Mouse (Mus musculus) NIH3T3 (cell line): ENCODE results near the gene Zfp2.

Source experiments
- DNase-seq: peaks from one replicate; pipeline ENCODE4 v3.0.0-alpha.2; 2012; ENCODE audit warnings: low read depth

Zfp2 gene

DNA sequence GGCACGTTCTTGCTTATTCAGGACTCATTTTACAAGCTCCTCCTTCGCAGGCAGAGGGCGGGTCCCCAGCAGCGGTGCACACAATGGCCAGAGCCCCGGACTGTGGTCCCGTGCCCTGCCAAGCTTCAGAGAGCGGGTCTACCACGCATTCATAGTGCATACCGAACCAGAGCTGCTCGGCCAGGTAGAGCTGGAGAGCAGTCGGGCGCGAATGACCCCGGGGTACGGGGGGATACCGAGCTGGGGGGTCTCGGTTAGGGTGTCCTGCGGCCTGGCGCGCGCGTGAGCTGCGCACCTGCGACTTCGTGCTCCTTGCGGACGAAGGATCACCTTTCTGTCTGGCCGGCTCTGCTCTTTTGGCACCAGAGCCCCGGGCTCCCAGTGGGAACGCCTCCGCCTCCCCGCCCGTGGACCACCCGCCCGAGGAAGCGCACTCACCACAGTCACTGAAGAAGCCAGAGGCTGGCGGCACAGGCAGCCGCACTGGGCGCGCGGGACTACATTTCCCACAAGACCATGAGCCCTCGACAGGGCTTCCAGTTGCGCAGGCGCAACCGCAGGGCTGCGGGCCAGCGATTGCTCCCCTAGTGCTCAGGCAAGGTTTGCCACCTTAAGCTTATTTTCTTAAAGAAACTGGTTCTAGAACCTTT, at the start of gene Zfp2:
TSS of gene Zfp2 (minus strand) at position 495 of the 650 bp plus-strand sequence.
- DNase-seq: peak; percentile 94

DNA sequence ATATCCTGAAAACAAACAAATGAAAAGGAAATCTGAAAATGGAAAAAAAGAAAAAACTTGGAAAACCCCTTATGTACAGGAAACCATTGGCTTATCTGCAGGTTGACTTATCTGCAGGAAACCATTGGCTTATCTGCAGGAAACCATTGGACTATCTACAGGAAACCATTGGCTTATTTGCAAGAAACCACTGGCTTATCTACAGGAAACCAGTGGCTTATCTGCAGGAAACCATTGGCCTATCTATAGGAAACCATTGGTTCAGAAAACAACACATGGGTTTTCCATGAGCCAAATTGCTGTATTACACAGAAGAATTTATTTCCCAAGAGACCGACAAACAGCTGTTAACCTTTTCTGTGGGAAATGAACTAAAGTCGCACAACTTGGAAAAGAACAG, 48.9 kb upstream of the Zfp2 start:
- DNase-seq: no peak

DNA sequence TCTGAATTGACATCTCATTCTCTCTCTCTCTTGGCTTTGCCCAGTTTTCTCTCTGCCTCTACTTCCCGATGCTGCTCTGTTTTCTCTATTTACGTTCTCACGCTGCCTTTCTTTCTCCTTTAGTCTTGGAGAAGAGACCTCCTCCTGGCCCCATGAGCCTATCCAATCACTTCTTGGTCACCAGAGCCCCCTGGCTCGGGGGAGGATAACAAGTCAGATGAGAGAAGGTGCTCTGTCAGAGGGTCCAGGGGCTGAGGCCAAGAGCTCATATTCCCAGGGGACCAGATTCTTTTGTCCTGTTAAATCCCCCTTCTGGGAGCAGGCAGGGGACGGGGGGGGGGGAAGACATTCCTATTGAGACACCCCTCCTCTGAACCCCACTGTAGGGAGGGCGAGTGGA, 37.7 kb upstream of the Zfp2 start, which contains the start of gene Prop1:
TSS of gene Prop1 (minus strand) at position 101 of the 400 bp plus-strand sequence.
- no peak for DNase-seq

DNA sequence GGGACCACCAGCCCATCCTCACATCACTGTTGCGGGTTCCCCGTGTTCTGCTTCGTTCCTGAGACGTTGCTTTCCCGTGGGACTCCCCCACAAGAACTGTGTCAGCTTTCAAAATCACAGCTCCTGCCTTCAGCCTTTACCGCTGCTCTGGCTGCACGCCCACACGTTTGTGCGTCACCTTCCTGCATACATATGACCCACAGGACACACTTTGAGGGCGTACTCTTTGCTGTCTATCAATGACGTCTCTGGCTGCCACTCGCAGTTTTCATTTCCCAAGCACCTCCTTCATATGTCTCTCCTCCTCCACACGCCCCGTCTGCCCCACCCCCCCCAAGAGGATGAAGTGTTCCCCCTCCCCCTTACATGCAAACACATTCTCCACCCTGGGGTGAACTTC, 36.3 kb upstream of the Zfp2 start:
- no peak for DNase-seq

DNA sequence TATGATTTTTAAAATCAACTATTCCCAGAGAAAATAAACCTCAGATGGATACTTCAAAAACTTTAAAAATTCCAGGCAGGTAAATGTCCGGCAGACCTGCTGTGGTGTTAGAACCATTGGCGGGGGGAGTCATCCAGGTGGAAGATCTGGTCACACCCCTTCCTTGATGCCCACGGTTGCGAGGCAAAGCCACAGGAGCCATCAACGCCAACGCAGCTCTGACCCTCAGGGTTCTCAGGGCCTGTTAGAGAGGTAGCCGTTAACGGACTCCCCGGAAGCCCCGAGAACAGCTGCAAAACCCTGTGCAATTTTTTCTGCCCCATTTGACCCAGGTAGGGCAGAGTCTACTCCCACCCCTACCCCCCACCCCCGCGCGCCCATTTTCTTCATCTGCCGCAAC, 27.5 kb upstream of the Zfp2 start, which contains the start of gene 4933414I15Rik:
TSS of gene 4933414I15Rik (minus strand) at position 260 of the 400 bp plus-strand sequence.
- no peak for DNase-seq

DNA sequence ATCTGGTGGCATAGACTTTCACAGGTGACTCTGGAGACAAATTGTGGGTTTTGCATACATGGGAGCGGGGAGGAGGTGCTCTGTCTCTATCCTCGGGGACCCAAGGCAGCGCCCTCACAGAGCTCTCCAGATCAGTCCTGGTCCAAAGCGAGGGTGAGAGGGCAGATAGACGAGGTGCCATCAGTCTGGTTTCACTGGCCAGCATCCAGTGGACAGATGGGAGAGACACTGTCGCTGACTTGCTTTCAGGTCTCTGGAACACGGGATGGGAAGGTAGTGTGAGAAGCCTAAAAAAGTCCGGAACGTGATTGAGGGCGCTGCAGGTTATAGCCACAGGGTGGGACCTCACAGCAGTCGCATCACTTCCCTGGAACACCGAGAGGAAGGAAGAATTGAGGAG, 26.4 kb upstream of the Zfp2 start:
- no peak for DNase-seq

DNA sequence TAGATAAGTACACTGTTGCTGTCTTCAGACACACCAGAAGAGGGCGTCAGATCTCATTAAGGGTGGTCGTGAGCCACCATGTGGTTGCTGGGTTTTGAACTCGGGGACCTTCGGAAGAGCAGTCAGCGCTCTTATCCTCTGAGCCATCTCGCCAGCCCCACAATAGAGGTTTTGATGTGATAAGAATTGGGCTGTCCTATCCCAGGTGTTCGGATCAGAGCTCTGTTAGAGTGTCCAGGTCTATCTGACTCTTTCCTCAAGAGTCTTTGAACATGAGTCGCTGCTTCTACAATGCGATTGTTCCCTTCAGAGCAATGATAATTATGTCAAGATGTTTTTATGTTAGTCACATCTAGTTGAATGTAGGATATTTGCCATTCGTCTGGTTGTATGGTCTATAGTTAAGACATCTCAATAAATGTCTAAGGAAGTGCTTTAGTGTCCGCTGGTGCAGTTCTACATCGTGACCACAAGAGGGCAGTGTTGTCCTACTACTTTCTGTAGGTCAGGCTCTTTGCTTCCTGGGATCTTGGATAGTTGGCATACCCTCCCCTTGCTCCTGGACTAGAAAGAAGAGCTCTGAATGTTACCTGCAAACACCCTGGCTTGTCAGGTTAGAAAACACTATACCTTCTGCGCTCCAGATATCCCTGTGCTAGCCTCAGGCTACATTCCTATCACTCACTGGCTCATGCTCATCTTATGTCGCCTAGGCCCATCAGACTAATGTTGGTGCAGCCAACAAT, 23.8 kb upstream of the Zfp2 start:
- DNase-seq: peak; percentile 79

DNA sequence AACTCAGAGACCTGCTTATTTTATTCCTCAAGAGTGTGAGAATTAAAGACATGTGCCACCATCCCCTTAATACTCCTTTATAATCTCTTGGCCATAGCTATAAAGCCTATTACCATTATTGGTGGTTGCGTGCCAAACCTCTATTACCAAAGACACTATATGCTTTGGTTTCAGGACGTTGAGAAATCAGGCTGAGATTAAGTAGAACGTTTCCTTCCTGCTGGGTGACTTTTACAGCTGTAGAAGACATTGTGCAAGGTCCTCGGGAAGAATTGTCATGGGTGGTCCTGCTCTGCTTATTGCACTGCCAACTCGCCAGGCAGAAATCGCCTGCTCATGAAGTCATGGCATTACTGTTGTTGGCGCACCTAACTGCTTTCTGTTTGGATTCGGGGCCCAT, 22.5 kb upstream of the Zfp2 start:
- no peak for DNase-seq

DNA sequence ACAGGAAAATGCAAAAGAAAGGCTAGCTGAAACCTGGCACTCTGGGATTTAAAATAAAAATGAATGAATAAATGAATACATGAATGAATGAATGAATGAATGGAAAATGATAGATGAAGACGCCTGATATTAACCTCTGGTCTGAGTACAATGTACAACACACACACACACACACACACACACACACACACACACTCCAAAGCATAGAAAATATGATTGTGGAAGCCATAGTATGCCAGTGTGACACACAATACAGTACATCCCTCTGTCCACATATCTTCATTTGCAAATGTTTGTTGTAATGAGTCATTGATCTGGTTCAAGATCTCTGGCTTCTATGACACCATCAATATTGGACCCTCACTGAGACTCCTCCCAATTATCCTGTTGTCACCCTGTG, 16.1 kb upstream of the Zfp2 start:
- DNase-seq: no peak

DNA sequence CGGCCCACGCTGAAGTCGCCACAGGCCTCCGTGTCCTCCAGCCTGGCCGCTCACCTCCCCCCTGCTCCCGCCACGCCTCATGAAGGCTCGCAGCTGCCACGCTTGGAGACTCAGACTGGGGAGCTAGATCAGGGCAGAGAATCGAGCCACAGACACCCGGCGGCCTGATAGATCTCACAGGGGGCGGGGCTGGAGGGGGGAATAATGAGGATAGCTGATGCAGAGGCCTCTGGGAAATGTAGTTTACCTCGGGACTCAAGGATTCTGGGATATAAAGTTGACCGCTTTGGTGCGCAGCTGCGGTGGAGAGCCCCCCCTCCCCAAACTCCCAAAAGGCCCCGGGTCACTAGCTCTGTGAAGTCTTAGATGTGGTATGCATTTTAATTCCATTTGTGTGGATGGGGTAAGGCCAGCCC, 15.5 kb upstream of the Zfp2 start, which contains the start of gene Zfp354b:
TSS of gene Zfp354b (minus strand) at position 183 of the 416 bp plus-strand sequence.
- DNase-seq: peak; percentile 88

DNA sequence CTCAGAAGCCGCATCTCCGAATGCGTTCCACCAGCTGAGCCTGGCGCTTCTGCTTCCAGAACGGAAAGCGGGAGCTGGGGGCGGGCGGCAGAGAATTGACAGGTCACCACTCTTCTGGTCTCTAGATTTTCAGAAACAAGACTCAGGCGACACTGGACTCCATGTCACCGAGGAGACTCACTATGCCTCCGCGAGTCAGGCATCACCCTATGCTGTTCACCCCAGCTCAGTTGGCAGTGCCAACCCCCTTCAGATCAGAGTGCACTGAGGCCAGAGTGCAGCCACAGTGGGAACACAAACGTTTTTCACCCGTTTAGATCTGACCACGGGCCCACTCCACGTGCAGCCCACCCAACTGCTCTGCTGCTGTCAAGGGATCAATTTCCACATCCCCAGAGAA, 15.1 kb upstream of the Zfp2 start:
- DNase-seq: no peak

DNA sequence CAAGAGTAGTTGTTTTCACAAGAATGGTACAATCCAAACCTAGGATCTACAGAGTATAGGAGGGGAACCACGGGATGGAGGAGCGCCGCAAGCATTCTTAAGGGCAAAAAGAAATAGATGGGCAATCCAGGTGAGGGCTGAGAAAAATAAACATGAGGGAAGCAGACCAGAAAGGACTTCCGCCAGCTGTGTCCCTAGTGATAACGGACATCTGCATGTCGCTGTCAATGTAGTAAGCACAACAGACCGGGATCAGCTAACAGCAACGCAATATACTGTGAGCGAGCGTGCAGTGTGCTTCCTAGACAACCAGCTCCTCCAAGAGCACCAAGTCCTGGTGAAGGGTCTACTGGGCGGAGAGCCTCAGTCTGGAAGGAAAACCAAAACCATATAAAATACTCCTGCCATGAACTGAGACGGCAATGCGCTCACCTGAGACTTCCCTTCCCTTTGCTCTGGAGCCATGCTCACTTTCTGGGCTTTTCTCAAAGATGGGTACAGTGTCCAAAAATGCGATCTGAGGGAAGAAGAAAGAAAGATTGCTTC, 14.6 kb upstream of the Zfp2 start:
- DNase-seq: no peak

DNA sequence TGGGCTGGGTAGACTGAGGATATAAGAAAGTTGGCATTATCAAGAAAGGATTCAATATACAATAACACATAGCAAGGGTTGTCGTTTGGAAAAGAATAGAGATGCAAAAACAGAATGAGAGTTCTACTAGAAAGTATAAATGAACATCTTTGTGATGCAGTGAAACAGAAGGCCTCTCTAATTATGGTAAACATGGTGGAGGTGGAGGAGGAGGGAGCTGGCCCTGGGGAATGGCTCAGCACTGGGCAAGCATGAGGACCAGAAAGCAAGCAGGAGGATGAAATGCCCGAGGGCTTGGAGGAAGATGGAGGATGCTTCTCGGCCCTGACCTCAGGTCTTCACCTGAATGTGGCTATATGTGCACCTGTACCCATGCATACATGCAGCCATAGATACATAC, 1.5 kb downstream of the Zfp2 start:
- DNase-seq: no peak

DNA sequence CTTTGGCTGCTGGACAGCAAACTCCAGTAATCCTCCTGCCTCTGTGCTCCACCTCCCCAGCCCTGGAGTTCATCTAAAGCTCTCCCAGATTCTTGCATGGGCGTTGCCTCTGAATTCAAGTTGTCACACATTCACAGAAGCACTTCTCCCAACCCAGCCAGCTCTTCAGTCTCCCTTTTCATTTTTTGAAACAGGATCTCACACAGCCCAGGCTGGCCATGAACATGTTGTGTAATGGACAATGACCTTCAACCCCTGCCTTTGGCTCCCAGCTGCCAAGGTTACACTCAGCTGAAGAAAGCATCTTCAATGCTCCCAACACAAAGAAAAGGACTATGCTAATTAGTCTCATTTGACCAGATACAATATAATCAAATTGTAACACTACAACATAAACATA, 2.7 kb downstream of the Zfp2 start:
- DNase-seq: no peak

DNA sequence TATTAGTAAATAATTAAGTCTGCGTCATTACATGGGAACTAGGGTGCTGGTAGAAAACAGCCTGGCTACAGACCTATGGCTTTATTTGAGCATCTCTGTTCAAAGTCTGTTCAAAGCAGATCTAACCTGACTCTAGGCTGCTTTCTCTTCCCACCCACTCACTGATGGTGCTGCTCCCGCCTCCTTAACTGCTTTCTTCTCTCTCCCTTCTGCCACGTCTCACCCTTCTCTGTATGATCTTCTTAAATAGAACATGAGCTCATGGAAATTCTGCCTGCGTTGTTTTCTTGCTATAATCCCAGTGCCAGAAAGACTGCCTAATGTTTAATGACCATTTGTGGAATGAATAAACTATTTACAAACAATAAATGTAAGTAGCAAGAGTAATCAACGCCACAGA, 7.8 kb downstream of the Zfp2 start:
- DNase-seq: no peak

DNA sequence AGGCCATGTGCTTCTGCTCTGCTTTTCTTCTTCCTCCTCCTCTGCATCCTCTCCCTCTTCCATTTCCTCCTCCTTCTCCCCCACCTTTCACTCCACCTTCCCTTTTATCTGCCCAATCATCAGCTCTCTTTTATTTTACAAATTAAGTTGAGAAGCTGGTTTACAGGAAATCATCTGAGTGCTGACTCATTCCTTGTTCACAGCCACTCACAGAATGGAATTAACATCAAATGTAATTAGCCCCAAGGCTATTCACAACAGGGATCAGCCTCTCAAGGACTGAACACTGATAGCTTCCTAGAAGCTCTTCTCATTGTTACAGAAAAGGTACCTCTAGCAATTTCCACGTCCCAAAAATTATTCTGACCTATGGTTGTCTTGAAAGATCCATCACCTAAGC, 18.6 kb downstream of the Zfp2 start:
- no peak for DNase-seq

DNA sequence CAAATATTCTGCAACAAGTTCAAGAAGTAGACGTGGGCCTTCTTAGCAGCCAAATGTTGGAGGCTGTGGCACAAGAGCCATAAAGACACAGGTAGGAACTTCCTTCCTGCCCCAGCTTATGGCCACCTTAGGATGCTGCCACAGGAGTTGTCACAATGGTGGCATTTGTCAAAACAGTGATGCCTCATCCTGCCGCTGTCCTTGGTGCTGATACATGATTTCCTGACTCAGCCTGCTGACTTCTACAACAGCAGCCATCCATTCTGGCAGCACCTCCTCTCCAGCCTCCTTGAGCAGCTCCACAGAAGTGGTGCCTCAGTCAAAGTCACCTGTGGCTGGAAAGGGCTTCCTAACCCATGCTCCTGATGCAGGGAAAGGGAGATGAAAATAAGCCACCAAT, 23.5 kb downstream of the Zfp2 start:
- DNase-seq: peak; percentile 11

DNA sequence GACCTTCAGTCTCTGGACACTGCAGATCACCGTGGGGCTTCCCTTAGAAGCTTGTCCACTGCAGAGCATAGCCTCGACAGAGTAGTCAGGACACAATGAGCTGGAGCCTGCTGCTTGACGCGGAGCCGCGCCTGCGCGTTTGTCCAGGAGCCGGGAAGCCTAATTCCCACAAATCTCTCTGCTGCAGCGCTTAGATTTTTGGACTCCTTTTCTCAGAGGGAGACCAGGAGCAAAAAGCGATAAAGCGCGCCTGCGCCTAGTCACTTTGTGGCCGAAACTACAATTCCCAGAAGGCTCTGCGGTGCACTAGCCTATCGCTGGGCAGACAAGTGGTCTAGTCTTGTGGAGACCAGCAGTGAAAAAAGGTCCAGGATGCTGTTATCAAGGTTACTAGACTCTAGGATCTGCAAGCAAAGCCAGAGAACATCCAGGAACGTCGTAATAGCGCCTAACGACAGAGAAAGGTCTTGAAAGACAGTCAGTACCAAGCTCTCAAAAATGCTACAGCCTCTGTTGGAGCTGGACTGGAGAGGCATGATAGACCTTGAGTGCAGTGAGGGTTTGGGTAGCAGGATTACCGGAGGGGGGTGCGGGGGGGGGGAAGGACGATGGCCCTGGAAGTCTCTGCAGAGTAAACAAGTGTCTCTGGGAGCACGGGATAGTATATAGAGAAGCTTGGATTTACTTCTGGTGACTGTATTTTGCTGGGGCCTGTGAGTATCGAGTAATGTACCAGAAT, 28.4 kb downstream of the Zfp2 start, which contains the start of gene Zfp454:
TSS of gene Zfp454 (minus strand) at position 262 of the 739 bp plus-strand sequence.
- peak; percentile 89 for DNase-seq

DNA sequence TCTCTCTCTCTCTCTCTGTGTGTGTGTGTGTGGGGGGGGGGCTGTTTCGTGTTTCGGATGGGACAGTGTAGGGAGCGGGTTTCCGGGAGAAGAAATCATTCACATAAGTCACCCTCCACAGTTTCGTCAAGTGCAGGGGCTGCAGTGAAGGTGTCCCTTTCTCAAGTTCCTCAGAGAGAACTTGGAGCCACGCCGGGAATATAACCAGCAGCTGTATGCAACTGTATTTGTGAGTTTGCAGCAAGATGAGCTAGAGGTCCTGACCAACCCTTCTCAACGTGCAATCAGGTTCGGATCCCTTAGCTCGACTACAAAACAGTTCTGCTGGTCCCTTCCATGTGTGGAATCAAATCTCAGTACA, 29.1 kb downstream of the Zfp2 start:
- no peak for DNase-seq

DNA sequence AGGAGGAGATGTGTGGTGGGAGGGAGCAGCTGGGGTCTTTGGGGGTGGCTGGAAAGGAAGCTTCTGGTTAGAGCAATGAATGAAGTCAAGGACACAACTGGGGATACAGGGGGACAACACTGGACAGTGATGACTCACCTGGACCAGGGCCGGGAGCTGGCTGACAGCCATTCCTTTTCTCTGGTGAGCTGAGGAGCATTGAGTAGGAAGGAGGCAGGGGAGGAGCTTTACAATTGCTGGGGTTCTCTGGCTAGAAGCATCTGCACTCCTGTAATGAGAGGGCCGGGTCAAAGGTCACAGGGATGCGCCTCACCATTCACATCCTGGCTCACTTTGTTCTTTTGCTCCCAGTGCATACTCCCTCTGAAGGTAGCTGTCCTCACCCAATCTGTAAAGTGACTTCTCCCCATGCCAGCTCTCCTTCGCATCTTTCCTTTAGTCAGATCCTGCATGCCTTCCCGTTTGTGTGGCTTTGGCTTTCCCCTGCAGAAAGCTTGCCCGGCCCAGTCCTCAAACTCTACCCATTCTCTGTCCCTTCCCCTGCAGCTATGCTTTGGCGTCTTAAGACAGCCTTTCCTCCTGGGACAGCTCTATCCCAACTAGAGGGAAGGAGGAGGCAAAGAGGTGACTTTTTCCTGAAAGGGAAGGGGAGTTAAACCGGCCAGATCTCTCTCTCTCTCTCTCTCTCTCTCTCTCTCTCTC, 29.6 kb downstream of the Zfp2 start:
- peak; percentile 40 for DNase-seq

DNA sequence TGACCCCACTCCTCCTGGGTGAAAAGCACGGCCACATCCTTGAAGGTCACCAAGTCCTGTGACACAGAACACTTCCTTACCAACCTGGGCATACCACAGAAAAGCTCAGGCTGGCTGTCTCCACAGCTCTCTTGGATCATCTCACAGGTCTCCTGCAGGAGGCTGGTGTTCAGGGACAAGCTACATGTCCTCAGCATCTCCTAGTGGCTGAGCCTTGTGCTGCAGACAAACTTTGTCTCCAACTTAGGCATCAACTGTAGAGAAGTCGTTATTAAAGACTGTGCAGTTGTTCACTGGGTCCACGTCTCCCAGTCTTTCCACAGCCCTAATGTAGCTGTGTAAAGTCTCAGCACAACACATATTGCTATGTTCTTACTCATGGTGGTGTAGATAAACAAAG, 32.2 kb downstream of the Zfp2 start:
- peak; percentile 9 for DNase-seq

DNA sequence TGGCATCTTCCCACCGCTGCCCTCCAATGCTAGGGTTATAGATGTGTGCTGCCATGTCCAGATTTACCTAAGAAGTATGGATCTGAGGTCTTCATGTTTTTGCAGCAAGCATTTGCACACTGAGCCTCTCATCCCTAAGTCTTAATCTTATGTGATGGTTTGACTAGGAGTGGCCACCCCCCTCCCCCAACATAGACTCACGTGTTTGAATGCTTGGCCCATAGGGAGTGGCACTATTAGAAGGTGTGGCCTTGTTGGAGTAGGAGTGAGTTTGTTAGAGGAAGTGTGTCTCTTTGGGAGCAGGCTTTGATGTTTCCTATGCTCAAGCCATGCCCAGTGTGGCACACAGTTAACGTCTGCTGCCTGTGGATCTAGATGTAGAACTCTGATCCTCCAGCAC, 37.3 kb downstream of the Zfp2 start:
- DNase-seq: no peak
